ENCODE assay signal across 9 mouse cellular contexts in genomic region chr7:27315958-27316357, GRCm38 (mm10). TPM values are rescaled to one million over a fixed set of nuclear protein-coding genes. Genes with fewer than 3 reads are reported as not detected.
DNase-seq lines count a peak whose midpoint lies in the region; ATAC-seq and TF ChIP-seq lines count a peak whose summit lies in the region.
"Had no signal": no experiment of that assay in that cellular context is flagged by ENCODE, and none has a peak within 500 bp of the region (broad histone marks: within the 10 kb centered on the region; RNA-seq: fewer than 3 reads in every experiment).

No protein-coding gene starts in this region.

- no peak for TF ChIP-seq CTCF in hindbrain, postnatal 0 days (IDR thresholded peaks at IDR 0.05; ENCODE audit: low read depth)

- peak; percentile 73; the same call in 1 of the 2 replicates for ATAC-seq in embryonic facial prominence, embryonic 15.5 days (ENCODE audit: insufficient number of reproducible peaks, low FRiP score, low TSS enrichment, low read depth)
- peak; percentile 89 for ATAC-seq in hindbrain, postnatal 0 days

- H3K27me3 ChIP-seq in embryonic facial prominence, embryonic 15.5 days = peaks cover 3% of the 10 kb centered on the region; the same call in 1 of the 2 replicates
- no peaks in the 10 kb centered on the region for H3K27me3 ChIP-seq in hindbrain, postnatal 0 days (ENCODE audit: insufficient read depth, low read length)

- H3K4me2 ChIP-seq in embryonic facial prominence, embryonic 15.5 days (replicated peaks) = no peak overlapping the region
- H3K4me2 ChIP-seq in hindbrain, postnatal 0 days (ENCODE audit: low read depth, low read length) = no peak overlapping the region

- H3K27ac ChIP-seq in embryonic facial prominence, embryonic 15.5 days (replicated peaks) = 0 out of 2 replicates have a peak overlapping the region, but pooled peaks have one; percentile 18
- H3K27ac ChIP-seq in hindbrain, postnatal 0 days = peak overlapping the region; percentile 59; the same call in 1 of the 2 replicates

- WGBS in embryonic facial prominence, embryonic 15.5 days = 13% methylated on average over 7 of the region's 7 CpGs
- WGBS in hindbrain, postnatal 0 days = 11% methylated on average over 7 of the region's 7 CpGs

- no peak overlapping the region for H3K9ac ChIP-seq in embryonic facial prominence, embryonic 15.5 days
- no peak overlapping the region for H3K9ac ChIP-seq in hindbrain, postnatal 0 days (replicated peaks; ENCODE audit: low read length)

- DNase-seq in kidney, adult 11 months = peak; percentile 52
- DNase-seq in kidney, postnatal 14 days = no peak
- DNase-seq in hindbrain, postnatal 0 days (ENCODE audit: low spot score) = peak; percentile 84
- peak; percentile 55 for DNase-seq in retina, embryonic 14.5 days (ENCODE audit: low spot score)
- no peak for DNase-seq in ovary, postnatal 10 days (ENCODE audit: low spot score)
- no peak for DNase-seq in T-cell, adult 2 months (ENCODE audit: low spot score)
- no peak for DNase-seq in MN1 (ENCODE audit: low spot score)

- H3K4me3 ChIP-seq in embryonic facial prominence, embryonic 15.5 days (replicated peaks) = no peak overlapping the region
- no peak overlapping the region for H3K4me3 ChIP-seq in hindbrain, postnatal 0 days (ENCODE audit: low read length)

- H3K9me3 ChIP-seq in embryonic facial prominence, embryonic 15.5 days (replicated peaks) = peaks cover 11% of the 10 kb centered on the region; the same call in 1 of the 2 replicates
- no peaks in the 10 kb centered on the region; the same call in 1 of the 2 replicates for H3K9me3 ChIP-seq in hindbrain, postnatal 0 days (ENCODE audit: low read length)

- no peaks in the 10 kb centered on the region for H3K4me1 ChIP-seq in embryonic facial prominence, embryonic 15.5 days
- no peaks in the 10 kb centered on the region for H3K4me1 ChIP-seq in hindbrain, postnatal 0 days (ENCODE audit: insufficient read depth, low read length)

- peaks cover 40% of the 10 kb centered on the region for H3K36me3 ChIP-seq in embryonic facial prominence, embryonic 15.5 days
- no peaks in the 10 kb centered on the region for H3K36me3 ChIP-seq in hindbrain, postnatal 0 days (ENCODE audit: insufficient read depth, low read length)

RNA-seq across cellular contexts. Expression of gene Ltbp4, which starts 21.5 kb away (rescaled TPM):
- 85.5 and 92.3 TPM in 2 replicates for polyA plus RNA-seq in embryonic facial prominence, embryonic 15.5 days (2015; fragmentation: Nextera tagmentation; extraction: Ambion mirVana)
- total RNA-seq in hindbrain, postnatal 0 days (2014; rRNA removed) = 34.8 and 41.2 TPM in 2 replicates
- 10.5 and 10.6 TPM in 2 replicates for polyA plus RNA-seq in hindbrain, postnatal 0 days (2015; fragmentation: Nextera tagmentation; extraction: Ambion mirVana)

RNA-seq across cellular contexts. Expression of gene Shkbp1, which starts 39.9 kb away (rescaled TPM):
- 36.8 and 46.2 TPM in 2 replicates for polyA plus RNA-seq in embryonic facial prominence, embryonic 15.5 days (2015; fragmentation: Nextera tagmentation; extraction: Ambion mirVana)
- 27.0 and 31.2 TPM in 2 replicates for total RNA-seq in hindbrain, postnatal 0 days (2014; rRNA removed)
- polyA plus RNA-seq in hindbrain, postnatal 0 days (2015; fragmentation: Nextera tagmentation; extraction: Ambion mirVana) = 20.0 and 20.2 TPM in 2 replicates

RNA-seq across cellular contexts. Expression of gene Gm20479, which starts 41.3 kb away (rescaled TPM):
- polyA plus RNA-seq in embryonic facial prominence, embryonic 15.5 days (2015; fragmentation: Nextera tagmentation; extraction: Ambion mirVana) = 0.35 and 0.43 TPM in 2 replicates
- total RNA-seq in hindbrain, postnatal 0 days (2014; rRNA removed) = not detected in 2 replicates
- not detected in 2 replicates for polyA plus RNA-seq in hindbrain, postnatal 0 days (2015; fragmentation: Nextera tagmentation; extraction: Ambion mirVana)
- total RNA-seq: MEL had no signal

RNA-seq across cellular contexts. Expression of gene Numbl, which starts 57.7 kb away (rescaled TPM):
- 48.7 and 49.3 TPM in 2 replicates for polyA plus RNA-seq in embryonic facial prominence, embryonic 15.5 days (2015; fragmentation: Nextera tagmentation; extraction: Ambion mirVana)
- 140 and 161 TPM in 2 replicates for total RNA-seq in hindbrain, postnatal 0 days (2014; rRNA removed)
- 55.9 and 59.5 TPM in 2 replicates for polyA plus RNA-seq in hindbrain, postnatal 0 days (2015; fragmentation: Nextera tagmentation; extraction: Ambion mirVana)

Comparison
In these comparisons a context has a peak if more than half of its experiments do, and no peak if none do; other contexts are left out.
1. DNase-seq: peak in kidney, adult 11 months (single experiment), hindbrain, postnatal 0 days (single experiment) and retina, embryonic 14.5 days (single experiment); none in kidney, postnatal 14 days (single experiment), ovary, postnatal 10 days (single experiment), T-cell, adult 2 months (single experiment) and MN1 (single experiment).